Mouse (Mus musculus): ENCODE measurements around the gene Olfr1441. TPM values are rescaled to one million over a fixed set of nuclear protein-coding genes. Genes with fewer than 3 reads are reported as not detected.

The Olfr1441 gene
- polyA plus RNA-seq, 1 experiment from 2014 or later, result not detected

- H3K27me3 ChIP-seq (ENCODE audit: control insufficient read depth, insufficient read depth, low read length), result no peaks in the 10 kb centered on the region
- no peak overlapping the region for H3K4me2 ChIP-seq (ENCODE audit: low read depth, low read length)
- ATAC-seq (ENCODE audit: low read depth), result no peak
- H3K4me1 ChIP-seq (ENCODE audit: control insufficient read depth, insufficient read depth, low read length), result no peaks in the 10 kb centered on the region
- no peak overlapping the region for H3K27ac ChIP-seq (ENCODE audit: low read depth, low read length)
- no peak overlapping the region for H3K9ac ChIP-seq (replicated peaks; ENCODE audit: low read depth, low read length)
- peaks cover 14% of the 10 kb centered on the region for H3K36me3 ChIP-seq (ENCODE audit: control insufficient read depth, insufficient read depth, low read length)
- 81% methylated on average over 5 of the region's 5 CpGs for WGBS
- H3K4me3 ChIP-seq (ENCODE audit: low read depth, low read length), result no peak overlapping the region
- no peaks in the 10 kb centered on the region for H3K9me3 ChIP-seq (ENCODE audit: control insufficient read depth, low read length)
These were observed 50.2 kb downstream of the Olfr1441 start for GRCm38 (mm10) chr19:12467436-12467835.

- WGBS, result 70% methylated on average over 3 of the region's 3 CpGs
- Histone ChIP-seq H3K4me1 (ENCODE audit: control insufficient read depth, insufficient read depth, low read length) (0 out of 2 replicates have a peak, but pooled peaks cover 3% of the 10 kb centered on the region), H3K36me3 (ENCODE audit: control insufficient read depth, insufficient read depth, low read length) (peaks cover 24% of the 10 kb centered on the region), H3K4me3 (ENCODE audit: low read depth, low read length) (no peak overlapping the region), H3K9ac (replicated peaks; ENCODE audit: low read depth, low read length) (no peak overlapping the region), H3K27me3 (ENCODE audit: control insufficient read depth, insufficient read depth, low read length) (no peaks in the 10 kb centered on the region), H3K27ac (ENCODE audit: low read depth, low read length) (no peak overlapping the region), H3K4me2 (ENCODE audit: low read depth, low read length) (no peak overlapping the region), H3K9me3 (ENCODE audit: control insufficient read depth, low read length) (no peaks in the 10 kb centered on the region)
- no peak for ATAC-seq (ENCODE audit: low read depth)
These were observed 54.6 kb downstream of the Olfr1441 start for GRCm38 (mm10) chr19:12471866-12472265.

DNA sequence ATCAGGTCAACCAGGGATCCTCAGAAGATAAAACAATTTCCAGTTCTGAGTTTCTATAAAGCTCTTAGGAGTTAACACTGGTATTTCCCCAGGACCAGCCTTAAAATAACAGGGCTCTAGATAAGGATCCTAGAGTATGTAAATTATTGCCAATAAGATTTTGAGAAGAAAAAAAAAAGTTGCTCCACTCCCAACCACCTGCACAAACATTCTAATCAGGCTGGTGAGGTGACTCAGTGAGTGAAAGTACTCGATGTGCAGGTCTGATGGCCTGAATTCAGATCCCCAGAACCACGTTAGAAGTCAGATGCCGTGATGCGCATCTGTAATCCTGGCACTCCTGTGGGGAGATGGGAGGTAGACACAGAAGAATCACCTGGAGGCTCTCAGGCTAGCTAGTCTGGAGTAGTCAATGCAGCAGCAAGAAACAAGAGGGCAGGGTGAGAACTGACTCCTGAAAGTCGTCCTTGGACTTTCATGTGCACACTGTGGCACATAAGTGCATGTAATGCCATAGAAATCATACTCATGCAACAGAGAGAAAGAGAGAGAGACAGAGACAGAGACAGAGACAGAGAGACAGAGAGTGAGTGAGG is 55.2 kb downstream of the Olfr1441 start:
- H3K9me3 ChIP-seq (ENCODE audit: control insufficient read depth, low read length), result no peaks in the 10 kb centered on the region
- H3K9ac ChIP-seq (replicated peaks; ENCODE audit: low read depth, low read length), result no peak overlapping the region
- H3K4me3 ChIP-seq (ENCODE audit: low read depth, low read length), result no peak overlapping the region
- H3K4me2 ChIP-seq (ENCODE audit: low read depth, low read length), result no peak overlapping the region
- H3K4me1 ChIP-seq (ENCODE audit: control insufficient read depth, insufficient read depth, low read length), result 0 out of 2 replicates have a peak, but pooled peaks cover 3% of the 10 kb centered on the region
- no peak overlapping the region for H3K27ac ChIP-seq (ENCODE audit: low read depth, low read length)
- 89% methylated on average over 5 of the region's 5 CpGs for WGBS
- ATAC-seq (ENCODE audit: low read depth), result no peak
- no peaks in the 10 kb centered on the region for H3K27me3 ChIP-seq (ENCODE audit: control insufficient read depth, insufficient read depth, low read length)
- H3K36me3 ChIP-seq (ENCODE audit: control insufficient read depth, insufficient read depth, low read length), result peaks cover 24% of the 10 kb centered on the region

Other genes starting within 250 kb of the Olfr1441 start
- gene Olfr1555-ps1, start 247.3 kb upstream of the Olfr1441 start, polyA plus RNA-seq (2014; fragmentation: Nextera tagmentation; extraction: Ambion mirVana), result not detected in 2 replicates
- not detected in 2 replicates for gene Olfr1431, start 216.8 kb upstream of the Olfr1441 start, polyA plus RNA-seq (2014; fragmentation: Nextera tagmentation; extraction: Ambion mirVana)
- not detected in 2 replicates for gene Olfr1432, start 184.8 kb upstream of the Olfr1441 start, polyA plus RNA-seq (2014; fragmentation: Nextera tagmentation; extraction: Ambion mirVana)
- not detected in 2 replicates for gene Olfr262, start 175.8 kb upstream of the Olfr1441 start, polyA plus RNA-seq (2014; fragmentation: Nextera tagmentation; extraction: Ambion mirVana)
- not detected in 2 replicates for gene Olfr235, start 156.4 kb upstream of the Olfr1441 start, polyA plus RNA-seq (2014; fragmentation: Nextera tagmentation; extraction: Ambion mirVana)
- gene Olfr1434, start 137.6 kb upstream of the Olfr1441 start, polyA plus RNA-seq (2014; fragmentation: Nextera tagmentation; extraction: Ambion mirVana), result not detected in 2 replicates
- not detected in 2 replicates for gene Olfr1436, start 118.3 kb upstream of the Olfr1441 start, polyA plus RNA-seq (2014; fragmentation: Nextera tagmentation; extraction: Ambion mirVana)
- not detected in 2 replicates for gene Olfr1437, start 92.3 kb upstream of the Olfr1441 start, polyA plus RNA-seq (2014; fragmentation: Nextera tagmentation; extraction: Ambion mirVana)
- gene Olfr1438-ps1, start 81.5 kb upstream of the Olfr1441 start, polyA plus RNA-seq (2014; fragmentation: Nextera tagmentation; extraction: Ambion mirVana), result not detected in 2 replicates
- not detected in 2 replicates for gene Olfr1440, start 30.2 kb upstream of the Olfr1441 start, polyA plus RNA-seq (2014; fragmentation: Nextera tagmentation; extraction: Ambion mirVana)
- not detected in 2 replicates for gene Pfpl, start 10.5 kb downstream of the Olfr1441 start, polyA plus RNA-seq (2014; fragmentation: Nextera tagmentation; extraction: Ambion mirVana)
- 1.3 and 1.5 TPM in 2 replicates for gene Mpeg1, start 43.3 kb downstream of the Olfr1441 start, polyA plus RNA-seq (2014; fragmentation: Nextera tagmentation; extraction: Ambion mirVana)
- gene Dtx4, start 84.0 kb downstream of the Olfr1441 start, polyA plus RNA-seq (2014; fragmentation: Nextera tagmentation; extraction: Ambion mirVana), result 37.7 and 47.6 TPM in 2 replicates
- gene Fam111a, start 128.3 kb downstream of the Olfr1441 start, polyA plus RNA-seq (2014; fragmentation: Nextera tagmentation; extraction: Ambion mirVana), result 5.1 and 7.3 TPM in 2 replicates
- gene Gm4952, start 182.5 kb downstream of the Olfr1441 start, polyA plus RNA-seq (2014; fragmentation: Nextera tagmentation; extraction: Ambion mirVana), result 0.12 TPM in 1 of 2 replicates, not detected in the other
- gene Glyat, start 215.9 kb downstream of the Olfr1441 start, polyA plus RNA-seq (2014; fragmentation: Nextera tagmentation; extraction: Ambion mirVana), result not detected in 2 replicates

All from neural tube, embryonic 14.5 days (tissue).